Mouse (Mus musculus): ENCODE results near the gene Plxnd1. TPM values are rescaled to one million over a fixed set of nuclear protein-coding genes. Genes with fewer than 3 reads are reported as not detected.

Plxnd1 gene
- polyA plus RNA-seq, 1 experiment from 2014 or later, result 4.2 TPM

Other genes with a start within 250 kb of the Plxnd1 start
- gene Tmem40, start 232.6 kb downstream of the Plxnd1 start, polyA plus RNA-seq (2014; fragmentation: Nextera tagmentation; extraction: Ambion mirVana), result 1.1 and 1.2 TPM in 2 replicates
- gene Cand2, start 220.5 kb downstream of the Plxnd1 start, polyA plus RNA-seq (2014; fragmentation: Nextera tagmentation; extraction: Ambion mirVana), result 8.3 and 10.8 TPM in 2 replicates
- 1,065 and 1,071 TPM in 2 replicates for gene Rpl32, start 186.3 kb downstream of the Plxnd1 start, polyA plus RNA-seq (2014; fragmentation: Nextera tagmentation; extraction: Ambion mirVana)
- gene Efcab12, start 156.6 kb downstream of the Plxnd1 start, polyA plus RNA-seq (2014; fragmentation: Nextera tagmentation; extraction: Ambion mirVana), result 3.0 and 3.1 TPM in 2 replicates
- 8.4 and 10.8 TPM in 2 replicates for gene Mbd4, start 141.6 kb downstream of the Plxnd1 start, polyA plus RNA-seq (2014; fragmentation: Nextera tagmentation; extraction: Ambion mirVana)
- gene Ift122, start 141.5 kb downstream of the Plxnd1 start, polyA plus RNA-seq (2014; fragmentation: Nextera tagmentation; extraction: Ambion mirVana), result 27.8 and 28.3 TPM in 2 replicates
- gene Rho, start 63.3 kb downstream of the Plxnd1 start, polyA plus RNA-seq (2014; fragmentation: Nextera tagmentation; extraction: Ambion mirVana), result 0.07 and 2.6 TPM in 2 replicates
- gene H1foo, start 50.1 kb downstream of the Plxnd1 start, polyA plus RNA-seq (2014; fragmentation: Nextera tagmentation; extraction: Ambion mirVana), result not detected in 2 replicates
- gene Tmcc1, start 198.5 kb upstream of the Plxnd1 start, polyA plus RNA-seq (2014; fragmentation: Nextera tagmentation; extraction: Ambion mirVana), result 27.2 and 28.4 TPM in 2 replicates
- gene Washc2, start 213.0 kb upstream of the Plxnd1 start, polyA plus RNA-seq (2014; fragmentation: Nextera tagmentation; extraction: Ambion mirVana), result 65.6 and 74.1 TPM in 2 replicates